Mouse (Mus musculus): ENCODE results near the gene Mmp11.
"Not testable (repeated sequence)": the region's sequence is repeated elsewhere in the genome, so short reads cannot be mapped to it uniquely, and the experiment has no call there.

The Mmp11 gene

GRCm38 (mm10) chr10:75896208-75896607 is 40.1 kb downstream of the Mmp11 start:
- DNase-seq = no peak

- no peak for DNase-seq
These were observed 40.6 kb downstream of the Mmp11 start for GRCm38 (mm10) chr10:75895730-75896129.

- no peak for DNase-seq
These were observed 41.7 kb downstream of the Mmp11 start for GRCm38 (mm10) chr10:75894601-75895000.

- DNase-seq = peak; percentile 99
These were observed 43.1 kb downstream of the Mmp11 start, which contains the start of gene Derl3 for GRCm38 (mm10) chr10:75893089-75893750. TSS of gene Derl3 (plus strand) at chr10:75893413.

GRCm38 (mm10) chr10:75889406-75890153 is 46.7 kb downstream of the Mmp11 start:
- DNase-seq = no peak

GRCm38 (mm10) chr10:75887504-75887903 is 48.8 kb downstream of the Mmp11 start:
- not testable (repeated sequence) for DNase-seq

- no peak for DNase-seq
These were observed 51.6 kb downstream of the Mmp11 start for GRCm38 (mm10) chr10:75884742-75885141.

GRCm38 (mm10) chr10:75883232-75883552 is 53.1 kb downstream of the Mmp11 start:
- peak; percentile 81 for DNase-seq

- DNase-seq = no peak
These were observed 53.7 kb downstream of the Mmp11 start for GRCm38 (mm10) chr10:75882433-75883231.

GRCm38 (mm10) chr10:75881578-75882432 is 54.5 kb downstream of the Mmp11 start:
- no peak for DNase-seq

GRCm38 (mm10) chr10:75880771-75881577 is 55.3 kb downstream of the Mmp11 start:
- no peak for DNase-seq

GRCm38 (mm10) chr10:75880351-75880750 is 55.9 kb downstream of the Mmp11 start:
- no peak for DNase-seq

- no peak for DNase-seq
These were observed 57.5 kb downstream of the Mmp11 start for GRCm38 (mm10) chr10:75878836-75879235.

GRCm38 (mm10) chr10:75873543-75874170 is 62.6 kb downstream of the Mmp11 start:
- peak; percentile 74 for DNase-seq
